Mouse (Mus musculus): ENCODE data around the gene Nexn. TPM values are rescaled to one million over a fixed set of nuclear protein-coding genes. Genes with fewer than 3 reads are reported as not detected.

Gene Nexn
- polyA plus RNA-seq, 1 experiment from 2014 or later: 31.2 TPM

DNA sequence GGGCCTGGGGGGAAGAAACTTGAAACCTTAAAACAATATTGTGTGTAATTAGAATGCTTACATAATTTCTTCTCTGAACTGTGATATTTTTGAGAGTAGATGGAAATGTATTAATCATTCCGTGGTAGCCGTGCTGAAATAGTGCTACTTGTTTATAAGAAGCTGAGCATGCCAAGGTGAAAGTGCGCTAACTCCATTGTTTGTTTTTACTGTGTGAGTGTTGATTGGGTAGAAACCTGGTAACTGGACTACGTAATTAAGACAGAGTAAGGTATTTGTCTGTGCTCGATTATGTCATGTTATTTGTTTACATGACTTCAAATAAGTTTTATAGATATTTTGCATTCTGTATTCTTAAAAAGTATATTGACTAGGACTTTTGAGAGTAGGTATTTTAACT, 36.9 kb downstream of the Nexn start:
- no peak overlapping the region for H3K27ac ChIP-seq
- H3K4me1 ChIP-seq (replicated peaks): no peaks in the 10 kb centered on the region
- H3K27me3 ChIP-seq (replicated peaks): no peaks in the 10 kb centered on the region
- H3K9ac ChIP-seq: no peak overlapping the region
- no peaks in the 10 kb centered on the region for H3K9me3 ChIP-seq
- no peak overlapping the region for H3K4me3 ChIP-seq (replicated peaks)
- no peak overlapping the region for H3K4me2 ChIP-seq (replicated peaks)
- 79% methylated on average over 5 of the region's 5 CpGs for WGBS
- peaks cover 28% of the 10 kb centered on the region for H3K36me3 ChIP-seq
- no peak for ATAC-seq

GRCm38 (mm10) chr3:152228843-152229242, 37.3 kb downstream of the Nexn start:
- Histone ChIP-seq H3K9ac (no peak overlapping the region), H3K36me3 (peaks cover 32% of the 10 kb centered on the region), H3K4me2 (replicated peaks) (no peak overlapping the region), H3K9me3 (no peaks in the 10 kb centered on the region), H3K4me3 (replicated peaks) (no peak overlapping the region), H3K27ac (no peak overlapping the region), H3K27me3 (replicated peaks) (no peaks in the 10 kb centered on the region), H3K4me1 (replicated peaks) (no peaks in the 10 kb centered on the region)
- 90% methylated on average over 7 of the region's 7 CpGs for WGBS
- no peak for ATAC-seq

- H3K36me3 ChIP-seq: peaks cover 47% of the 10 kb centered on the region
- 87% methylated on average over 7 of the region's 7 CpGs for WGBS
These were observed 40.2 kb downstream of the Nexn start for GRCm38 (mm10) chr3:152225906-152226305.

DNA sequence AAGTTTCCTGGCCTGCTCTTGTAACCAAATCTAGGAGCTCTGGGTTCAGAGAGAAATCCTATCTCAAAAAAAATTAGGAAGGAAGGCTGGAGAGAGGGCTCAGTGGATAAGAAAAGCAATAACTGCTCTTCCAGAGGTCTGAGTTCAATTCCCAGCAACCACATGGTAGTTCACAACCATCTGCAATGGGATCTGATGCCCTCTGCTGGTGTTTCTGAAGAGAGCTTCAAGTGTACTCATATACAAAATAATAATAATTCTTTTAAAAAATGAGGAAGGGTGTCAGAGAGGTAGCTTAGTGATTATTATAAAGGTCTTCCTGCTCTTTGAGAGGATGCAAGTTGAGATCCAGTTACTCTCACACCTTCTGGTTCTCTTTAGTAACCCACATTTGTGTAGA, 41.2 kb downstream of the Nexn start:
- no peaks in the 10 kb centered on the region for H3K9me3 ChIP-seq
- H3K27ac ChIP-seq: no peak overlapping the region
- no peak for ATAC-seq
- no peak overlapping the region for H3K4me3 ChIP-seq (replicated peaks)
- H3K4me1 ChIP-seq (replicated peaks): no peaks in the 10 kb centered on the region
- peaks cover 48% of the 10 kb centered on the region for H3K36me3 ChIP-seq
- H3K9ac ChIP-seq: no peak overlapping the region
- no peaks in the 10 kb centered on the region for H3K27me3 ChIP-seq (replicated peaks)
- H3K4me2 ChIP-seq (replicated peaks): no peak overlapping the region

More at GRCm38 (mm10) chr3:152225906-152226305, 40.2 kb downstream of the Nexn start:
- no peak for ATAC-seq
- Histone ChIP-seq H3K9ac (no peak overlapping the region), H3K4me2 (replicated peaks) (no peak overlapping the region), H3K4me3 (replicated peaks) (no peak overlapping the region), H3K4me1 (replicated peaks) (no peaks in the 10 kb centered on the region), H3K27me3 (replicated peaks) (no peaks in the 10 kb centered on the region), H3K9me3 (no peaks in the 10 kb centered on the region), H3K27ac (no peak overlapping the region)

DNA sequence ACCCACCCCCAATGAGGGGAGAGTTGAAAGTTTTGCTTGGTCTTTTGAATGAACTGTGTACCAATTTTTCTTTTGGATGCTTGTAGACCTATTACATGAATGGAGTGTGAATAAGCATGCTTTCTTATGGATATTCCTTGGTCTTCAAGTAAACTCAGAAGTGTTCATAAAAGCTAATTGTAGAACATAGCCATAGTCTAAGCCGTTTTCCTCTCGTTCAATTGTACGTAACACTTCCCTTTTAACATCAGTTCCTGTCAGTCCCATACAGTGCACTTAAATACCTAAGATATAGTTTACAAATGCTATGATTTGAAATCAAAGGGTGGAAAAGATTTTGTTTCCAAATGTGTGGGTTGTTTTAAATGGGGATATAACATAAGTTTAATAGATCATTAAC, 52.7 kb downstream of the Nexn start:
- no peak for ATAC-seq
- Histone ChIP-seq H3K27me3 (replicated peaks) (no peaks in the 10 kb centered on the region), H3K4me2 (replicated peaks) (peak overlapping the region; percentile 84), H3K4me1 (replicated peaks) (peaks cover 15% of the 10 kb centered on the region; the same call in 1 of the 2 replicates), H3K9ac (no peak overlapping the region), H3K4me3 (replicated peaks) (no peak overlapping the region), H3K27ac (no peak overlapping the region), H3K9me3 (no peaks in the 10 kb centered on the region), H3K36me3 (peaks cover 3% of the 10 kb centered on the region)
- WGBS: 40% methylated on average over 3 of the region's 3 CpGs

DNA sequence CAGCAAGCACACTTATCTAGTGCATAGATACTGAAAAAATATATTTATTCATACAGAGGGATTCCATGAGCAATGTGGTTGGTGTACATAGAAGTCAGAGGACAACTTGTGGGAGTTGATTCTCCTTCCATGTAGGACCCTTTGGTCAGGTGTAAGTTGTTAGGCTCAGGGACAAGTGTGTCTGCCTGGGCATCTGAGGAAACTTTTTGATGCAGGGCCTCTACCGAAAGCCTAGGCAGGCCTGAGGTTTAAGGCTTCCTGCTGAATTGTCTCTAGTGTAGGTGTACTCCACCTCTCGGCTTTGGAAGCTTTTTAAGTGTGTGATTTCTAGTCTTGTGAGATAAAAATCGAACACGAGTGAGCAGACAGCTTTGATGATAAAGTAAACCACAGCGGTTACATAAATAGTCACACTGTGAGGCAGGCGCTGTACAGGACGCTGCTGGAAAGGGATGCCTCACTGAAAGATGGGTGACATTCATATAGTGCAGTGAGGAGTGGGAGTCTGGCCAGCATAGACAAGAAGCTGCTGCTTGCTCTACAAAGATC, 54.3 kb downstream of the Nexn start:
- Histone ChIP-seq H3K4me2 (replicated peaks) (peak overlapping the region; percentile 84), H3K4me1 (replicated peaks) (peaks cover 16% of the 10 kb centered on the region; the same call in 1 of the 2 replicates), H3K9me3 (no peaks in the 10 kb centered on the region), H3K4me3 (replicated peaks) (peak overlapping the region; percentile 96), H3K9ac (peak overlapping the region; percentile 100), H3K27ac (0 out of 2 replicates have a peak overlapping the region, but pooled peaks have one; percentile 4), H3K27me3 (replicated peaks) (no peaks in the 10 kb centered on the region), H3K36me3 (no peaks in the 10 kb centered on the region)
- 6% methylated on average over 7 of the region's 7 CpGs for WGBS
- ATAC-seq: no peak

GRCm38 (mm10) chr3:152210728-152211391, 55.3 kb downstream of the Nexn start:
- WGBS: under 1% methylated on average over 64 of the region's 68 CpGs
- H3K27ac ChIP-seq: peak overlapping the region; percentile 99
- peak overlapping the region; percentile 84 for H3K4me2 ChIP-seq (replicated peaks)
- H3K9ac ChIP-seq: peak overlapping the region; percentile 100
- no peaks in the 10 kb centered on the region for H3K36me3 ChIP-seq
- H3K4me3 ChIP-seq (replicated peaks): peak overlapping the region; percentile 96
- ATAC-seq: peak; percentile 70
- no peaks in the 10 kb centered on the region for H3K27me3 ChIP-seq (replicated peaks)
- peaks cover 16% of the 10 kb centered on the region; the same call in 1 of the 2 replicates for H3K4me1 ChIP-seq (replicated peaks)
- no peaks in the 10 kb centered on the region for H3K9me3 ChIP-seq

GRCm38 (mm10) chr3:152209967-152210634, 56.0 kb downstream of the Nexn start, which contains the start of the genes Dnajb4 and Fubp1:
TSS of gene Dnajb4 (minus strand) at chr3:152210302.
TSS of gene Fubp1 (plus strand) at chr3:152210422.
- WGBS: under 1% methylated on average over 83 of the region's 85 CpGs
- no peaks in the 10 kb centered on the region for H3K27me3 ChIP-seq (replicated peaks)
- peak within 1 kb of the TSS; percentile 96 for H3K4me3 ChIP-seq (replicated peaks)
- peak; percentile 96 for ATAC-seq
- H3K27ac ChIP-seq: peak within 1 kb of the TSS; percentile 99
- peak within 1 kb of the TSS; percentile 100 for H3K9ac ChIP-seq
- no peaks in the 10 kb centered on the region for H3K36me3 ChIP-seq
- no peaks in the 10 kb centered on the region for H3K9me3 ChIP-seq
- peaks cover 16% of the 10 kb centered on the region; the same call in 1 of the 2 replicates for H3K4me1 ChIP-seq (replicated peaks)
- peak within 1 kb of the TSS; percentile 84 for H3K4me2 ChIP-seq (replicated peaks)

- ATAC-seq: peak; percentile 29
- Histone ChIP-seq H3K27ac (peak overlapping the region; percentile 99), H3K4me3 (replicated peaks) (peak overlapping the region; percentile 96), H3K9ac (peak overlapping the region; percentile 96), H3K36me3 (no peaks in the 10 kb centered on the region), H3K4me1 (replicated peaks) (peaks cover 16% of the 10 kb centered on the region; the same call in 1 of the 2 replicates), H3K27me3 (replicated peaks) (no peaks in the 10 kb centered on the region), H3K9me3 (no peaks in the 10 kb centered on the region), H3K4me2 (replicated peaks) (peak overlapping the region; percentile 57)
- WGBS: 3% methylated on average over 25 of the region's 25 CpGs
These were observed 56.8 kb downstream of the Nexn start for GRCm38 (mm10) chr3:152209177-152209966.

GRCm38 (mm10) chr3:152208096-152208885, 57.9 kb downstream of the Nexn start:
- Histone ChIP-seq H3K9me3 (no peaks in the 10 kb centered on the region), H3K9ac (no peak overlapping the region), H3K4me3 (replicated peaks) (no peak overlapping the region), H3K4me2 (replicated peaks) (no peak overlapping the region), H3K36me3 (no peaks in the 10 kb centered on the region), H3K27me3 (replicated peaks) (no peaks in the 10 kb centered on the region), H3K4me1 (replicated peaks) (peaks cover 16% of the 10 kb centered on the region; the same call in 1 of the 2 replicates), H3K27ac (no peak overlapping the region)
- 79% methylated on average over 7 of the region's 7 CpGs for WGBS
- no peak for ATAC-seq

- Histone ChIP-seq H3K4me2 (replicated peaks) (no peak overlapping the region), H3K36me3 (no peaks in the 10 kb centered on the region), H3K27me3 (replicated peaks) (no peaks in the 10 kb centered on the region), H3K9ac (no peak overlapping the region), H3K4me1 (replicated peaks) (peaks cover 9% of the 10 kb centered on the region; the same call in 1 of the 2 replicates), H3K4me3 (replicated peaks) (no peak overlapping the region), H3K27ac (no peak overlapping the region), H3K9me3 (no peaks in the 10 kb centered on the region)
- no peak for ATAC-seq
- 93% methylated on average over 4 of the region's 4 CpGs for WGBS
These were observed 59.0 kb downstream of the Nexn start for GRCm38 (mm10) chr3:152207156-152207555.

Data from intestine, embryonic 15.5 days (tissue).